Mouse (Mus musculus) brain, embryonic 14.5 days (tissue): Measurements from ENCODE around the gene Cks1brt.

ENCODE experiments used
- CTCF ChIP-seq: fragments of 200-500 bp; IDR thresholded peaks from 2 replicates; pipeline ENCODE4 v1.5.1; 2012; ENCODE audit warnings: inconsistent platforms, mild to moderate bottlenecking, moderate library complexity, borderline replicate concordance; ENCODE audit not compliant: insufficient read depth, insufficient read length; ENCODE audit errors: extremely low read depth
- POLR2A ChIP-seq: fragments of 200-500 bp; IDR thresholded peaks from 2 replicates; pipeline ENCODE4 v1.6.1; 2012; ENCODE audit warnings: mild to moderate bottlenecking, inconsistent platforms, borderline replicate concordance; ENCODE audit not compliant: poor library complexity, insufficient read depth, insufficient read length, severe bottlenecking; ENCODE audit errors: extremely low read depth

DNA sequence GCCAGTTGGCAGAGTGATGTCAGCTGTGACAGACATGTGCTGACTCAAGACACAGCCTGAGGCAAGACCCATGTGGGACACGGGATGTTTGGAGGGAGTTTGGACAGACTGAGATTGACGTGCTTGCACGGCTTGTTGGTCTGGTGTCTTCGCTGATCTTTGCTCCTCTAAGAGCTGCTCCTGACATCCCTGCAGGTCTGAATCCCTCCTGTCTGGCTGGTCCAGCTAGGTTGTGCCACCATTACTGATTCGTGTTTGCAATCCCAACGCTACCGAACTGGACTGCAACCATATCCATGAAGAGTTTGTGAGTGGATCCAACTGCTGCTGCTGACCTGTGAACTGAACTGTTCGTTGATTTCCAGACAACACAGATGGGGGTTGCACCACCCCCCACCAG, 28.0 kb upstream of the Cks1brt start:
- TF ChIP-seq CTCF (no peak), POLR2A (no peak)
